Comparison of ENCODE assay signal across 21 mouse cellular contexts in genomic region chr9:98186757-98187300, GRCm38 (mm10).
A peak's percentile ranks its signal among the peaks of the same experiment; 100 is the strongest.
DNase-seq lines count a peak whose midpoint lies in the region; ATAC-seq lines count a peak whose summit lies in the region.
"Had no signal": no experiment of that assay in that cellular context is flagged by ENCODE, and none has a peak within 500 bp of the region (broad histone marks: within the 10 kb centered on the region; RNA-seq: fewer than 3 reads in every experiment).

No protein-coding gene starts in this region.

- intact Hi-C loops in left cerebral cortex, postnatal 4 days (cut with DNase I) = no loop called here
- intact Hi-C loops in left cerebral cortex, postnatal 25 days (cut with DNase I) = no loop called here

- no peak for DNase-seq in cerebellum, adult 11-12 months
- peak; percentile 61 for DNase-seq in heart, adult 11 months
- no peak for DNase-seq in heart, embryonic 10.5 days (ENCODE audit: low spot score)
- peak; percentile 61 for DNase-seq in left cerebral cortex, postnatal 4 days
- no peak for DNase-seq in left cerebral cortex, postnatal 25 days (ENCODE audit: low spot score in 2 of 2)
- no peak for DNase-seq in B cell, adult 2 months
- DNase-seq: adrenal gland, postnatal 10 days; cerebellum, adult 9-11 months; embryo, embryonic 11 days; gastrocnemius, postnatal 10 days; heart, adult 2 months; kidney, adult 8-10 months had no signal

- H3K27ac ChIP-seq in heart, embryonic 10.5 days = no peak overlapping the region
- H3K27ac ChIP-seq: embryonic facial prominence, embryonic 15.5 days; forebrain, embryonic 10.5 days; forebrain, embryonic 15.5 days; heart, adult 2 months; hindbrain, embryonic 12.5 days had no signal

- H3K4me3 ChIP-seq in heart, embryonic 10.5 days = no peak overlapping the region
- H3K4me3 ChIP-seq: embryonic facial prominence, embryonic 15.5 days; erythroblast, embryonic 14.5 days; forebrain, embryonic 10.5 days; forebrain, embryonic 15.5 days; heart, adult 2 months; heart, embryonic 12.5 days; hindbrain, embryonic 12.5 days had no signal

- H3K36me3 ChIP-seq in heart, embryonic 10.5 days = no peaks in the 10 kb centered on the region
- H3K36me3 ChIP-seq: embryonic facial prominence, embryonic 15.5 days; forebrain, embryonic 10.5 days; forebrain, embryonic 15.5 days; heart, embryonic 12.5 days; hindbrain, embryonic 12.5 days had no signal

- H3K4me1 ChIP-seq in heart, embryonic 10.5 days = no peaks in the 10 kb centered on the region
- H3K4me1 ChIP-seq: embryonic facial prominence, embryonic 15.5 days; forebrain, embryonic 10.5 days; forebrain, embryonic 15.5 days; heart, embryonic 12.5 days; hindbrain, embryonic 12.5 days had no signal

- WGBS in heart, embryonic 10.5 days = 70% methylated on average over 10 of the region's 10 CpGs

- peak; percentile 52; the same call in 1 of the 2 replicates for ATAC-seq in cerebellum, adult (ENCODE audit: insufficient number of reproducible peaks, low FRiP score, low TSS enrichment)
- ATAC-seq: forebrain, embryonic 15.5 days; inflammation-experienced regulatory T-cells, adult 6 months; intestine, postnatal 0 days had no signal

- no peaks in the 10 kb centered on the region for H3K27me3 ChIP-seq in heart, embryonic 10.5 days (ENCODE audit: insufficient read depth, poor library complexity, severe bottlenecking)
- H3K27me3 ChIP-seq: embryonic facial prominence, embryonic 15.5 days; forebrain, embryonic 15.5 days; heart, embryonic 12.5 days; hindbrain, embryonic 12.5 days had no signal

- no peaks in the 10 kb centered on the region for H3K9me3 ChIP-seq in heart, embryonic 10.5 days
- H3K9me3 ChIP-seq: embryonic facial prominence, embryonic 15.5 days; forebrain, embryonic 10.5 days; forebrain, embryonic 15.5 days; heart, embryonic 12.5 days; hindbrain, embryonic 12.5 days had no signal

Comparison
In these comparisons a context has a peak if more than half of its experiments do, and no peak if none do; other contexts are left out.
1. DNase-seq: peak in heart, adult 11 months (single experiment) and left cerebral cortex, postnatal 4 days (single experiment); none in cerebellum, adult 11-12 months (single experiment), heart, embryonic 10.5 days (single experiment), left cerebral cortex, postnatal 25 days (0 of 2) and B cell, adult 2 months (0 of 2).